Mouse (Mus musculus): Measurements from ENCODE around the gene Sept9. TPM values are rescaled to one million over a fixed set of nuclear protein-coding genes. Genes with fewer than 3 reads are reported as not detected.

Sept9 gene
- polyA plus RNA-seq, 1 experiment, result 0.37 TPM

DNA sequence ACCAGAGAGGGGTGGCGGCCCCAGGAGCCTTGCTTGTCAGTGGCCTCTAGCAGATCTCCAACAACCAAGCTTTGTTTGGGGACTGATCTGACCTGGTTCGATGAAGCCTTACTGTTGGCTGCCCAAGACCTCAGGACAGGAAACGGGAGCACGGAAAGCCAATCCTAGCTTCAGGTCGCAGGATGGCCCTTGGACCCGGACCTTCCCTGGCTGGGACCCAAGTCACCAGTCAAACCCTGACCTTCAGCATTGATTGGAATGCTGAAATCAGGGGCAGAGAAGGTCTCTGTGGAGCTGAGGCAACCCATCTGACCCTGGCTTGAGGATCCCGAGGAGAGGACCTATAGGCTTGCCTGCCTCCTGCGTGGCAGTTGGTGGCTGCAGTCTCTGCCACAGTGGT, 5.1 kb downstream of the Sept9 start:
- H3K9me3 ChIP-seq (ENCODE audit: control insufficient read depth, low read length), result peaks cover 2% of the 10 kb centered on the region; the same call in 1 of the 2 replicates
- H3K4me3 ChIP-seq (replicated peaks), result no peak overlapping the region
- no peak for TF ChIP-seq GATA1 (IDR thresholded peaks at IDR 0.05; ENCODE audit: low read length)
- TF ChIP-seq TAL1 (IDR thresholded peaks at IDR 0.05; ENCODE audit: low read length), result no peak
- peaks cover 14% of the 10 kb centered on the region for H3K27me3 ChIP-seq (ENCODE audit: control insufficient read depth)
- H3K4me1 ChIP-seq (ENCODE audit: control insufficient read depth), result no peaks in the 10 kb centered on the region
- no peaks in the 10 kb centered on the region for H3K36me3 ChIP-seq (ENCODE audit: control insufficient read depth)

GRCm38 (mm10) chr11:117205042-117205441, 5.6 kb downstream of the Sept9 start:
- Histone ChIP-seq H3K36me3 (ENCODE audit: control insufficient read depth) (no peaks in the 10 kb centered on the region), H3K4me3 (replicated peaks) (no peak overlapping the region), H3K4me1 (ENCODE audit: control insufficient read depth) (no peaks in the 10 kb centered on the region), H3K9me3 (ENCODE audit: control insufficient read depth, low read length) (peaks cover 2% of the 10 kb centered on the region; the same call in 1 of the 2 replicates), H3K27me3 (ENCODE audit: control insufficient read depth) (peaks cover 10% of the 10 kb centered on the region)
- no peak for TF ChIP-seq GATA1 (IDR thresholded peaks at IDR 0.05; ENCODE audit: low read length)
- TF ChIP-seq TAL1 (IDR thresholded peaks at IDR 0.05; ENCODE audit: low read length), result no peak

- Histone ChIP-seq H3K4me1 (ENCODE audit: control insufficient read depth) (no peaks in the 10 kb centered on the region), H3K27me3 (ENCODE audit: control insufficient read depth) (peaks cover 7% of the 10 kb centered on the region), H3K4me3 (replicated peaks) (no peak overlapping the region), H3K9me3 (ENCODE audit: control insufficient read depth, low read length) (peaks cover 2% of the 10 kb centered on the region; the same call in 1 of the 2 replicates), H3K36me3 (ENCODE audit: control insufficient read depth) (no peaks in the 10 kb centered on the region)
- TF ChIP-seq TAL1 (IDR thresholded peaks at IDR 0.05; ENCODE audit: low read length), result no peak
- no peak for TF ChIP-seq GATA1 (IDR thresholded peaks at IDR 0.05; ENCODE audit: low read length)
These were observed 6.0 kb downstream of the Sept9 start for GRCm38 (mm10) chr11:117205447-117205846.

GRCm38 (mm10) chr11:117207436-117207835, 8.0 kb downstream of the Sept9 start:
- Histone ChIP-seq H3K4me3 (replicated peaks) (no peak overlapping the region), H3K27me3 (ENCODE audit: control insufficient read depth) (no peaks in the 10 kb centered on the region), H3K9me3 (ENCODE audit: control insufficient read depth, low read length) (peaks cover 2% of the 10 kb centered on the region; the same call in 1 of the 2 replicates), H3K4me1 (ENCODE audit: control insufficient read depth) (no peaks in the 10 kb centered on the region), H3K36me3 (ENCODE audit: control insufficient read depth) (no peaks in the 10 kb centered on the region)
- TF ChIP-seq GATA1 (IDR thresholded peaks at IDR 0.05; ENCODE audit: low read length), result no peak
- TF ChIP-seq TAL1 (IDR thresholded peaks at IDR 0.05; ENCODE audit: low read length), result no peak

- Histone ChIP-seq H3K27me3 (ENCODE audit: control insufficient read depth) (no peaks in the 10 kb centered on the region), H3K4me3 (replicated peaks) (no peak overlapping the region), H3K9me3 (ENCODE audit: control insufficient read depth, low read length) (peaks cover 2% of the 10 kb centered on the region; the same call in 1 of the 2 replicates), H3K36me3 (ENCODE audit: control insufficient read depth) (no peaks in the 10 kb centered on the region), H3K4me1 (ENCODE audit: control insufficient read depth) (no peaks in the 10 kb centered on the region)
- TF ChIP-seq TAL1 (IDR thresholded peaks at IDR 0.05; ENCODE audit: low read length), result no peak
- TF ChIP-seq GATA1 (IDR thresholded peaks at IDR 0.05; ENCODE audit: low read length), result no peak
These were observed 8.8 kb downstream of the Sept9 start for GRCm38 (mm10) chr11:117208151-117208673.

DNA sequence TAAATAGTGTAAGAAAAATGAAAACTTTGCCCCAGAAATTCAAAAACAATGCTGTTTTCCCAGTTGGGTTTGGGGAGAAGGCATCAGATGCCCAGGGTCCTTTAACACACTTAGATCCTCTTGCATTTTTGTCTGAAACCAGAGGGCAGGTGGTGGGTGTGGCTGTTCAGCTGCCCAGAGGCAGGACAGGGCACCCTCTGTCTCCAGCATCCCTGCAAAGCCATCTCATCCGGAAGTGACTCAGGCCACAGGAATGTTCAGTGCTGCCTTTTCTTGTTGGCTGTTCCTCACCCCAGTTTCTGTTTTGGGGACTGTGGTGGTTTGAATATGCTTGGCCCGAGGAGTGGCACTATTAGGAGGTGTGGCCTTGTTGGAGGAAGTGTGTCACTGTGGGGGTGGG, 17.3 kb downstream of the Sept9 start:
- H3K4me3 ChIP-seq (replicated peaks), result no peak overlapping the region
- H3K36me3 ChIP-seq (ENCODE audit: control insufficient read depth), result no peaks in the 10 kb centered on the region
- H3K27me3 ChIP-seq (ENCODE audit: control insufficient read depth), result no peaks in the 10 kb centered on the region
- no peak for TF ChIP-seq TAL1 (IDR thresholded peaks at IDR 0.05; ENCODE audit: low read length)
- no peak for TF ChIP-seq GATA1 (IDR thresholded peaks at IDR 0.05; ENCODE audit: low read length)
- H3K4me1 ChIP-seq (ENCODE audit: control insufficient read depth), result no peaks in the 10 kb centered on the region
- no peaks in the 10 kb centered on the region for H3K9me3 ChIP-seq (ENCODE audit: control insufficient read depth, low read length)

- Histone ChIP-seq H3K9me3 (ENCODE audit: control insufficient read depth, low read length) (no peaks in the 10 kb centered on the region), H3K27me3 (ENCODE audit: control insufficient read depth) (no peaks in the 10 kb centered on the region), H3K36me3 (ENCODE audit: control insufficient read depth) (no peaks in the 10 kb centered on the region), H3K4me3 (replicated peaks) (no peak overlapping the region), H3K4me1 (ENCODE audit: control insufficient read depth) (no peaks in the 10 kb centered on the region)
- TF ChIP-seq GATA1 (IDR thresholded peaks at IDR 0.05; ENCODE audit: low read length), result no peak
- no peak for TF ChIP-seq TAL1 (IDR thresholded peaks at IDR 0.05; ENCODE audit: low read length)
These were observed 18.6 kb downstream of the Sept9 start for GRCm38 (mm10) chr11:117218070-117218469.

GRCm38 (mm10) chr11:117218498-117218897, 19.0 kb downstream of the Sept9 start:
- TF ChIP-seq GATA1 (IDR thresholded peaks at IDR 0.05; ENCODE audit: low read length) (no peak), TAL1 (IDR thresholded peaks at IDR 0.05; ENCODE audit: low read length) (no peak)
- no peaks in the 10 kb centered on the region for H3K36me3 ChIP-seq (ENCODE audit: control insufficient read depth)
- H3K9me3 ChIP-seq (ENCODE audit: control insufficient read depth, low read length), result no peaks in the 10 kb centered on the region
- no peaks in the 10 kb centered on the region for H3K27me3 ChIP-seq (ENCODE audit: control insufficient read depth)
- H3K4me3 ChIP-seq (replicated peaks), result no peak overlapping the region
- H3K4me1 ChIP-seq (ENCODE audit: control insufficient read depth), result no peaks in the 10 kb centered on the region

DNA sequence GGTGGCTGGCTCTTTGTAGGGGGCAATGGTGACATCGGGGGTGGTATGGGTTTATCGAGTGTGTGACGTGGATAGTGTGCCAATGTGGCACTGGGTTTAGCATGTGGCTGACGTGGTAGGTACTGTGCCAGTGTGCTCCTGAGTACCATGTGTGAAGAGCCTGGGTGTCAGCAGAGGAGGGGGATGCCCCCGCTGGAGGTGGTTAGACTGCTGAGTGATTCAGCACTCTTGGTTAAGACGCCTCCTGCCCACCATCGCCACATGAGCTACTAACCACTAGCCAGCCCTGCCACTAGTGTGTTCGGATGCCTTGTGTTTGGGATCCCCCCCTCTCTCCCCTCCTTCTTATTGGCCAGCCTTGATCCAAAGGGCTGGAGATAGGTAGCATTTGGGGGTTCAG, 21.3 kb downstream of the Sept9 start:
- H3K9me3 ChIP-seq (ENCODE audit: control insufficient read depth, low read length), result no peaks in the 10 kb centered on the region
- no peak for TF ChIP-seq GATA1 (IDR thresholded peaks at IDR 0.05; ENCODE audit: low read length)
- TF ChIP-seq TAL1 (IDR thresholded peaks at IDR 0.05; ENCODE audit: low read length), result no peak

GRCm38 (mm10) chr11:117221182-117221581, 21.7 kb downstream of the Sept9 start:
- H3K27me3 ChIP-seq (ENCODE audit: control insufficient read depth), result no peaks in the 10 kb centered on the region
- no peak for TF ChIP-seq TAL1 (IDR thresholded peaks at IDR 0.05; ENCODE audit: low read length)
- no peak for TF ChIP-seq GATA1 (IDR thresholded peaks at IDR 0.05; ENCODE audit: low read length)
- no peak overlapping the region for H3K4me3 ChIP-seq (replicated peaks)
- H3K9me3 ChIP-seq (ENCODE audit: control insufficient read depth, low read length), result no peaks in the 10 kb centered on the region
- no peaks in the 10 kb centered on the region for H3K4me1 ChIP-seq (ENCODE audit: control insufficient read depth)
- H3K36me3 ChIP-seq (ENCODE audit: control insufficient read depth), result no peaks in the 10 kb centered on the region

More for the DNA sequence above, 21.3 kb downstream of the Sept9 start:
- Histone ChIP-seq H3K27me3 (ENCODE audit: control insufficient read depth) (no peaks in the 10 kb centered on the region), H3K4me3 (replicated peaks) (no peak overlapping the region), H3K4me1 (ENCODE audit: control insufficient read depth) (no peaks in the 10 kb centered on the region), H3K36me3 (ENCODE audit: control insufficient read depth) (no peaks in the 10 kb centered on the region)
